Mouse (Mus musculus): ENCODE measurements around the gene Fbxl14. TPM values are rescaled to one million over a fixed set of nuclear protein-coding genes. Genes with fewer than 3 reads are reported as not detected.

Fbxl14 gene
- total and polyA plus RNA-seq, 3 experiments, result 58.1 to 65.4 TPM; not detected in 1

GRCm38 (mm10) chr6:119443742-119444645 lies 35.5 kb upstream of the Fbxl14 start (continued):
- TF ChIP-seq MYC (IDR thresholded peaks at IDR 0.05; ENCODE audit: low read depth, low read length) (peak; percentile 35; the same call in 1 of the 2 replicates), POLR2A (IDR thresholded peaks at IDR 0.05; ENCODE audit: control insufficient read depth in 1 of 2, insufficient read depth in 1 of 2, low read depth in 1 of 2, low read length in 2 of 2, poor library complexity in 1 of 2) (no peak), TAL1 (IDR thresholded peaks at IDR 0.05; ENCODE audit: low read length) (no peak), HCFC1 (IDR thresholded peaks at IDR 0.05; ENCODE audit: low read depth, low read length) (no peak), USF1 (IDR thresholded peaks at IDR 0.05; ENCODE audit: low read depth, low read length) (peak; percentile 60), BHLHE40 (IDR thresholded peaks at IDR 0.05; ENCODE audit: borderline replicate concordance, low read depth, low read length) (no peak), MEF2A (IDR thresholded peaks at IDR 0.05; ENCODE audit: extremely low read depth, insufficient replicate concordance, low read depth, low read length, poor library complexity, severe bottlenecking) (no peak), ZC3H11A (IDR thresholded peaks at IDR 0.05; ENCODE audit: low read depth, low read length) (peak; percentile 55), NELFE (IDR thresholded peaks at IDR 0.05; ENCODE audit: low read depth, low read length) (no peak; the same call in 1 of the 2 replicates), TCF12 (IDR thresholded peaks at IDR 0.05; ENCODE audit: low read depth, low read length) (no peak)

DNA sequence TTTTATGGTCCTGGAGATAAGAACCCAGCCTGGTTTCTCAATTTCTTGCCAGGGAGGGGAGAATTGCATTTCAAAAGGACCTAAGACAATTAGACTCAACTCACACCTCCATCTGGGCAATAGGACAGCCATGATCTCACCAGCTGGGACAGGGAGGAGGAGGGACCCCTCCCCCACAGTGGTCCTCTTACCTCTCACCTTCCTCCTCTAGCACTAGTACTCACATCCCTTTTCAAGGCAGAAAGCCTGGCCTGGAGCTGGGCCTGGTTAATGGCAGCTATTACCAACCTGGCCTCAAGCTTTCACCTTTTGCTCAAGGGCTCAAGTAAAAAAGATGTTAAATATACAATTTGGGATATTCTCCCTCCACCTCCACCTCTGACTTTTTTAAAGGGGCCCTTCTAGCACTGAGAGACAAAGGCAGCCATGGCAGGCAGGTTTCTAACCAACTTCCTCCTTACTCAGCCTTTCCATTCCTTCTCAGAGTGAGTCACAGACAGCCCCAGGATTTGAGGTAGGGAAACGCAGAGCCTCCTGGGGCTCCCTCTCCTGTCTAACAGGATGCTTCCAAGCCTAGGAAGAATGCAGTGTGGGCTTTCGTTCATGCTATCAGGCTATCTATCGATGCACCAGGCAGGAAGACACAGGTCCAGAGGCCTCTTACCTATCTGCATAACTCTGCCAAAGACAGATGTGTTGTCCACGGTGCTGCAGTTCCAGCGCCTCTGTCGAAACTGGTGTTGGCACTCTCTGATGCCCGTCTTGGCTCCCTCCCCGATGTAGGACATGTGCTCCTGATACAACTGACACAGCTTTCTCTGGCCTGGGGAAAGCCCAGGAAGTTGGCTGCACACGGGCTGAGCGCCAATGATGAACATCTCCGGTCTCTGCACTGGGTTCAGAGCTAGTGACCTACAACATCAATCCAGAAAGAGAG lies 33.5 kb upstream of the Fbxl14 start:
- Histone ChIP-seq H3K9ac (ENCODE audit: control insufficient read depth, low read depth, low read length, poor library complexity, severe bottlenecking) (no peak overlapping the region), H3K27me3 (ENCODE audit: control insufficient read depth in 1 of 2, insufficient read depth in 2 of 2, low read length in 2 of 2) (no peaks in the 10 kb centered on the region), H3K4me3 (ENCODE audit: control insufficient read depth in 1 of 2, insufficient read depth in 1 of 2, low read depth in 2 of 2, low read length in 2 of 2) (no peak overlapping the region), H3K27ac (ENCODE audit: control insufficient read depth, low read depth, low read length) (no peak overlapping the region), H3K36me3 (ENCODE audit: control insufficient read depth in 1 of 2, insufficient read depth in 2 of 2, low read length in 2 of 2) (no peaks in the 10 kb centered on the region), H3K79me2 (ENCODE audit: control insufficient read depth, insufficient read depth, low read length, poor library complexity) (no peaks in the 10 kb centered on the region), H3K4me1 (ENCODE audit: control insufficient read depth in 1 of 2, insufficient read depth in 2 of 2, low read length in 2 of 2) (no peaks in the 10 kb centered on the region), H3K9me3 (replicated peaks; ENCODE audit: insufficient read depth, low read length) (no peaks in the 10 kb centered on the region)
- DNase-seq (ENCODE audit: low read depth, low spot score), result peak; percentile 26
- TF ChIP-seq MYB (IDR thresholded peaks at IDR 0.05; ENCODE audit: low read depth, low read length) (no peak), POLR2AphosphoS2 (IDR thresholded peaks at IDR 0.05; ENCODE audit: low read length) (no peak)

DNA sequence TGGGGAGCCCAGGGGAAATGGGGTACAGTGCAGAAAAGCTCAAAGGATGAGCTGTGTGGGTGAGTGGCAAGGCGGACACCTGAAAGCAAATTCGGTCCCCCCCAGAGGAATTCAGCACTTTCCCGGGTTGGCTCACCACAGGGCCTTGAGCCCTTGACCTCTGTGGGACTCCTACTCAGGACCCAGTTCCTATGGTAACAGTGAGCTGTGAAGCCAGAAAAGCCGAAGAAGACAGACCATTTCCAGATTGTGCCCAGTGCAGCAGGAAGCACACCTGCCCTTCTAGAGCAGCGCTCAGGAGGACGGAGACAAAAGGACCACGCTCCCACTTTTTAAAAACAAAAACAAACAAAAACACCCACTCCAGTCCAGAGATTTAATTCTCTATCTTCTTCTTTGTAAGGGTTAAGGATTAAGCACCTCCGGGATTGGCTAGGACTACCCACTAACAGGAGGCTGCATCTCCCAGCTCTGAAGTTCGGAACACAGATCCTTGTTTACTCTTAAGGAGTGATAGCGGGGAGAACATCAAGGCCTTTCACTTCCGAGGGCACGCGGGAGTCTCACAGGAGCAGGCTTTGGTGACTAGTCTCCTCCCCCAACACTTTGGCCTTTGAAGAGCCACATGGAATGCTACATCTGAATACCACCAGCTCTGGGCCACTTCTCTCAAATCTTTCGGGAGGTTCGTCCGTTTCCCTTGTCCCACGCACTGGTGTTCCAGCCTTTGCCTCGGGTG lies 31.0 kb upstream of the Fbxl14 start:
- H3K27me3 ChIP-seq (ENCODE audit: control insufficient read depth in 1 of 2, insufficient read depth in 2 of 2, low read length in 2 of 2), result no peaks in the 10 kb centered on the region
- TF ChIP-seq UBTF (IDR thresholded peaks at IDR 0.05; ENCODE audit: borderline replicate concordance, insufficient read depth, low read depth, low read length), result no peak
- TF ChIP-seq RCOR1 (IDR thresholded peaks at IDR 0.05; ENCODE audit: low read depth, low read length), result no peak
- no peak for TF ChIP-seq MEF2A (IDR thresholded peaks at IDR 0.05; ENCODE audit: extremely low read depth, insufficient replicate concordance, low read depth, low read length, poor library complexity, severe bottlenecking)
- TF ChIP-seq USF1 (IDR thresholded peaks at IDR 0.05; ENCODE audit: low read depth, low read length), result no peak
- TF ChIP-seq MYC (IDR thresholded peaks at IDR 0.05; ENCODE audit: low read depth, low read length), result no peak
- no peak for TF ChIP-seq POLR2A (IDR thresholded peaks at IDR 0.05; ENCODE audit: control insufficient read depth in 1 of 2, insufficient read depth in 1 of 2, low read depth in 1 of 2, low read length in 2 of 2, poor library complexity in 1 of 2)
- TF ChIP-seq ZMIZ1 (IDR thresholded peaks at IDR 0.05; ENCODE audit: low read depth, low read length), result no peak
- TF ChIP-seq HCFC1 (IDR thresholded peaks at IDR 0.05; ENCODE audit: low read depth, low read length), result no peak
- H3K36me3 ChIP-seq (ENCODE audit: control insufficient read depth in 1 of 2, insufficient read depth in 2 of 2, low read length in 2 of 2), result no peaks in the 10 kb centered on the region
- H3K9ac ChIP-seq (ENCODE audit: control insufficient read depth, low read depth, low read length, poor library complexity, severe bottlenecking), result no peak overlapping the region
- no peak for DNase-seq (ENCODE audit: low read depth, low spot score)
- no peaks in the 10 kb centered on the region for H3K9me3 ChIP-seq (replicated peaks; ENCODE audit: insufficient read depth, low read length)
- no peak overlapping the region for H3K4me3 ChIP-seq (ENCODE audit: control insufficient read depth in 1 of 2, insufficient read depth in 1 of 2, low read depth in 2 of 2, low read length in 2 of 2)
- no peaks in the 10 kb centered on the region for H3K4me1 ChIP-seq (ENCODE audit: control insufficient read depth in 1 of 2, insufficient read depth in 2 of 2, low read length in 2 of 2)
- H3K27ac ChIP-seq (ENCODE audit: control insufficient read depth, low read depth, low read length), result no peak overlapping the region
- H3K79me2 ChIP-seq (ENCODE audit: control insufficient read depth, insufficient read depth, low read length, poor library complexity), result no peaks in the 10 kb centered on the region

Data from MEL (cell line).